8 mouse cellular contexts compared by ENCODE assay signal in the genomic region with DNA sequence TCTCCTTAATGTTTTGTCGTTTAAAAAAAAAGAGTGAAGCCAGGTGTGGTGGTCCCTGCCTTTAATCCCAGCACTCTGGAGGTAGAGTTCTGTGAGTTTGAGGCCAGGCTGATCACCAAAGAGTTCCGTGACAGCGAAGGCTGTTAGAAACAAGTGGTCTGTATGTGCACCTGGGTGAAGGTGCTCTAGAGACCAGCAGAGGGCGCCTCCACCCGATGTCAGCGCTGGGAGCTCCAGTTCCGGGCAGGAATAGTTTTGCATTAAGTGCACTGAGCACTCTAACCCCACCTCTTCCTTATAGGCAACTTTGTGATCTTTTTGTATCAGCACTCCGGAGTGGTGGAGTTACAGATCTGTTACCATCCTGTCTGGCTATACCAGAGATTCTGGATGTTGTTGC. TPM values are rescaled to one million over a fixed set of nuclear protein-coding genes. Genes with fewer than 3 reads are reported as not detected.
A peak's percentile ranks its signal among the peaks of the same experiment; 100 is the strongest.
DNase-seq lines count a peak whose midpoint lies in the region; ATAC-seq and TF ChIP-seq lines count a peak whose summit lies in the region.

No protein-coding gene starts in this region.

- DNase-seq in cerebellum, adult 11 months, result peak; percentile 30
- DNase-seq in WW6 (ENCODE audit: low read depth, low spot score), result peak; percentile 47
- DNase-seq in embryonic facial prominence, embryonic 11.5 days (ENCODE audit: low spot score), result peak; percentile 75
- peak; percentile 19 for DNase-seq in heart, postnatal 0 days (ENCODE audit: low spot score)
- DNase-seq in limb, embryonic 11.5 days (ENCODE audit: low spot score), result peak; percentile 69
- peak; percentile 92 for DNase-seq in midbrain, embryonic 11.5 days (ENCODE audit: low spot score, missing footprints)

- peak; percentile 54 for TF ChIP-seq CTCF in heart, postnatal 0 days (IDR thresholded peaks at IDR 0.05; ENCODE audit: low read depth)
- TF ChIP-seq CTCF in testis, adult 2 months (IDR thresholded peaks at IDR 0.05; ENCODE audit: control insufficient read depth, insufficient read depth, insufficient replicate concordance, low read depth, low read length), result peak; percentile 69; the same call in 1 of the 2 replicates

- H3K36me3 ChIP-seq in embryonic facial prominence, embryonic 11.5 days (replicated peaks; ENCODE audit: control insufficient read depth, insufficient read depth, low read depth, low read length), result no peaks in the 10 kb centered on the region; the same call in 1 of the 2 replicates
- peaks cover 10% of the 10 kb centered on the region for H3K36me3 ChIP-seq in heart, postnatal 0 days (replicated peaks; ENCODE audit: control insufficient read depth, insufficient read depth, low read length)
- peaks cover 3% of the 10 kb centered on the region for H3K36me3 ChIP-seq in limb, embryonic 11.5 days (ENCODE audit: control insufficient read depth, insufficient read depth, low read length)
- H3K36me3 ChIP-seq in midbrain, embryonic 11.5 days (ENCODE audit: control insufficient read depth, insufficient read depth, low read length), result no peaks in the 10 kb centered on the region
- no peaks in the 10 kb centered on the region for H3K36me3 ChIP-seq in testis, adult 2 months (ENCODE audit: control insufficient read depth, insufficient read depth, low read length)

- H3K4me2 ChIP-seq in embryonic facial prominence, embryonic 11.5 days (ENCODE audit: low read depth, low read length), result peak overlapping the region; percentile 19
- H3K4me2 ChIP-seq in heart, postnatal 0 days (ENCODE audit: low read depth, low read length), result peak overlapping the region; percentile 93
- peak overlapping the region; percentile 93 for H3K4me2 ChIP-seq in limb, embryonic 11.5 days (ENCODE audit: low read depth, severe bottlenecking)
- H3K4me2 ChIP-seq in midbrain, embryonic 11.5 days, result peak overlapping the region; percentile 89

- no peak for TF ChIP-seq EP300 in heart, postnatal 0 days (IDR thresholded peaks at IDR 0.05; ENCODE audit: low read depth)

- no peak overlapping the region for H3K27ac ChIP-seq in embryonic facial prominence, embryonic 11.5 days (replicated peaks; ENCODE audit: low read depth, low read length)
- no peak overlapping the region for H3K27ac ChIP-seq in heart, postnatal 0 days (ENCODE audit: low read depth)
- H3K27ac ChIP-seq in limb, embryonic 11.5 days (replicated peaks; ENCODE audit: low read depth, low read length), result no peak overlapping the region
- no peak overlapping the region for H3K27ac ChIP-seq in midbrain, embryonic 11.5 days (ENCODE audit: low read depth, low read length)
- no peak overlapping the region for H3K27ac ChIP-seq in testis, adult 2 months (ENCODE audit: control insufficient read depth, insufficient read depth, low read depth, low read length)

- no peak overlapping the region for H3K9ac ChIP-seq in embryonic facial prominence, embryonic 11.5 days (replicated peaks; ENCODE audit: low read length)
- H3K9ac ChIP-seq in heart, postnatal 0 days (replicated peaks; ENCODE audit: low read depth, low read length), result no peak overlapping the region
- no peak overlapping the region; the same call in 1 of the 2 replicates for H3K9ac ChIP-seq in limb, embryonic 11.5 days (ENCODE audit: low read length)
- no peak overlapping the region for H3K9ac ChIP-seq in midbrain, embryonic 11.5 days (ENCODE audit: low read length)

- no peak for TF ChIP-seq POLR2A in testis, adult 2 months (IDR thresholded peaks at IDR 0.05; ENCODE audit: control insufficient read depth, low read depth, low read length)

- no peaks in the 10 kb centered on the region for H3K27me3 ChIP-seq in embryonic facial prominence, embryonic 11.5 days (ENCODE audit: control insufficient read depth, insufficient read depth, low read length)
- no peaks in the 10 kb centered on the region for H3K27me3 ChIP-seq in heart, postnatal 0 days (ENCODE audit: control insufficient read depth, insufficient read depth, low read length)
- H3K27me3 ChIP-seq in limb, embryonic 11.5 days (ENCODE audit: control insufficient read depth, insufficient read depth, low read length), result no peaks in the 10 kb centered on the region
- H3K27me3 ChIP-seq in midbrain, embryonic 11.5 days (ENCODE audit: control insufficient read depth, insufficient read depth, low read length), result no peaks in the 10 kb centered on the region
- no peaks in the 10 kb centered on the region for H3K27me3 ChIP-seq in testis, adult 2 months (ENCODE audit: control insufficient read depth, insufficient read depth, low read length)

- H3K9me3 ChIP-seq in embryonic facial prominence, embryonic 11.5 days (replicated peaks; ENCODE audit: control insufficient read depth, low read length), result no peaks in the 10 kb centered on the region
- no peaks in the 10 kb centered on the region for H3K9me3 ChIP-seq in heart, postnatal 0 days (replicated peaks; ENCODE audit: control insufficient read depth, low read length)
- H3K9me3 ChIP-seq in limb, embryonic 11.5 days (ENCODE audit: control insufficient read depth, low read length), result no peaks in the 10 kb centered on the region
- H3K9me3 ChIP-seq in midbrain, embryonic 11.5 days (ENCODE audit: control insufficient read depth, low read length), result no peaks in the 10 kb centered on the region

- ATAC-seq in cerebellum, adult (ENCODE audit: insufficient number of reproducible peaks, low FRiP score, low TSS enrichment), result no peak
- ATAC-seq in embryonic facial prominence, embryonic 11.5 days (replicated peaks; ENCODE audit: insufficient number of reproducible peaks, low FRiP score, low TSS enrichment, low read depth), result no peak
- ATAC-seq in heart, postnatal 0 days (ENCODE audit: insufficient read depth, low read depth), result no peak
- ATAC-seq in limb, embryonic 11.5 days (ENCODE audit: insufficient number of reproducible peaks, low FRiP score, low TSS enrichment, low read depth), result 0 out of 2 replicates have a peak, but pooled peaks have one; percentile 8
- no peak for ATAC-seq in midbrain, embryonic 11.5 days (ENCODE audit: low FRiP score)

- WGBS in embryonic facial prominence, embryonic 11.5 days, result 31% methylated on average over 8 of the region's 8 CpGs
- WGBS in heart, postnatal 0 days, result 37% methylated on average over 8 of the region's 8 CpGs
- 39% methylated on average over 8 of the region's 8 CpGs for WGBS in limb, embryonic 11.5 days
- 43% methylated on average over 8 of the region's 8 CpGs for WGBS in midbrain, embryonic 11.5 days

- H3K4me1 ChIP-seq in embryonic facial prominence, embryonic 11.5 days (ENCODE audit: control insufficient read depth, insufficient read depth, low read length), result peaks cover 4% of the 10 kb centered on the region
- H3K4me1 ChIP-seq in heart, postnatal 0 days (ENCODE audit: control insufficient read depth, insufficient read depth), result peaks cover 10% of the 10 kb centered on the region
- H3K4me1 ChIP-seq in limb, embryonic 11.5 days (ENCODE audit: control insufficient read depth, insufficient read depth, low read length), result peaks cover 12% of the 10 kb centered on the region
- peaks cover 8% of the 10 kb centered on the region for H3K4me1 ChIP-seq in midbrain, embryonic 11.5 days (ENCODE audit: control insufficient read depth, insufficient read depth, low read length)
- peaks cover 7% of the 10 kb centered on the region for H3K4me1 ChIP-seq in testis, adult 2 months (ENCODE audit: control insufficient read depth, insufficient read depth, low read length)

- H3K4me3 ChIP-seq in embryonic facial prominence, embryonic 11.5 days (ENCODE audit: low read depth, low read length), result peak overlapping the region; percentile 75
- H3K4me3 ChIP-seq in heart, postnatal 0 days (ENCODE audit: low read depth, low read length), result no peak overlapping the region
- H3K4me3 ChIP-seq in limb, embryonic 11.5 days (ENCODE audit: low read depth, low read length), result peak overlapping the region; percentile 47; the same call in 1 of the 2 replicates
- H3K4me3 ChIP-seq in midbrain, embryonic 11.5 days (ENCODE audit: low read depth, low read length), result peak overlapping the region; percentile 60
- H3K4me3 ChIP-seq in testis, adult 2 months (ENCODE audit: control insufficient read depth, low read depth, low read length), result no peak overlapping the region

RNA-seq across cellular contexts. Expression of gene Klhl22, which starts 1.2 kb away (rescaled TPM):
- 48.0 and 58.1 TPM in 2 replicates for polyA plus RNA-seq in embryonic facial prominence, embryonic 11.5 days (2014; fragmentation: Nextera tagmentation; extraction: Ambion mirVana)
- 42.0 and 47.4 TPM in 2 replicates for total RNA-seq in heart, postnatal 0 days (2014; rRNA removed; ENCODE audit: low replicate concordance)
- polyA plus RNA-seq in heart, postnatal 0 days (2015; fragmentation: Nextera tagmentation; extraction: Ambion mirVana), result 21.7 and 23.0 TPM in 2 replicates
- polyA plus RNA-seq in limb, embryonic 11.5 days (2014; fragmentation: Nextera tagmentation; extraction: Ambion mirVana), result 68.2 and 68.7 TPM in 2 replicates
- polyA plus RNA-seq in midbrain, embryonic 11.5 days (2014; fragmentation: Nextera tagmentation; extraction: Ambion mirVana), result 38.7 and 39.5 TPM in 2 replicates
- polyA plus RNA-seq in testis, adult 2 months (2012; rRNA removed), result 9.1 and 9.4 TPM in 2 replicates

RNA-seq across cellular contexts. Expression of gene Med15, which starts 28.0 kb away (rescaled TPM):
- polyA plus RNA-seq in embryonic facial prominence, embryonic 11.5 days (2014; fragmentation: Nextera tagmentation; extraction: Ambion mirVana), result 32.8 and 33.6 TPM in 2 replicates
- total RNA-seq in heart, postnatal 0 days (2014; rRNA removed; ENCODE audit: low replicate concordance), result 40.2 and 63.7 TPM in 2 replicates
- polyA plus RNA-seq in heart, postnatal 0 days (2015; fragmentation: Nextera tagmentation; extraction: Ambion mirVana), result 18.0 and 18.6 TPM in 2 replicates
- 42.2 and 45.5 TPM in 2 replicates for polyA plus RNA-seq in limb, embryonic 11.5 days (2014; fragmentation: Nextera tagmentation; extraction: Ambion mirVana)
- polyA plus RNA-seq in midbrain, embryonic 11.5 days (2014; fragmentation: Nextera tagmentation; extraction: Ambion mirVana), result 28.9 and 29.4 TPM in 2 replicates
- polyA plus RNA-seq in testis, adult 2 months (2012; rRNA removed), result 86.1 and 95.2 TPM in 2 replicates

RNA-seq across cellular contexts. Expression of gene Scarf2, which starts 36.4 kb away (rescaled TPM):
- 13.5 and 15.3 TPM in 2 replicates for polyA plus RNA-seq in embryonic facial prominence, embryonic 11.5 days (2014; fragmentation: Nextera tagmentation; extraction: Ambion mirVana)
- total RNA-seq in heart, postnatal 0 days (2014; rRNA removed; ENCODE audit: low replicate concordance), result 19.3 and 25.4 TPM in 2 replicates
- polyA plus RNA-seq in heart, postnatal 0 days (2015; fragmentation: Nextera tagmentation; extraction: Ambion mirVana), result 2.6 and 2.8 TPM in 2 replicates
- polyA plus RNA-seq in limb, embryonic 11.5 days (2014; fragmentation: Nextera tagmentation; extraction: Ambion mirVana), result 23.4 and 26.4 TPM in 2 replicates
- polyA plus RNA-seq in midbrain, embryonic 11.5 days (2014; fragmentation: Nextera tagmentation; extraction: Ambion mirVana), result 3.8 and 4.4 TPM in 2 replicates
- 4.1 and 5.6 TPM in 2 replicates for polyA plus RNA-seq in testis, adult 2 months (2012; rRNA removed)

Comparison
In these comparisons a context has a peak if more than half of its experiments do, and no peak if none do; other contexts are left out.
1. DNase-seq: peak in every context shown above with its lines; median percentile 92 in midbrain, embryonic 11.5 days; 75 in embryonic facial prominence, embryonic 11.5 days; 69 in limb, embryonic 11.5 days; 47 in WW6; 30 in cerebellum, adult 11 months; 19 in heart, postnatal 0 days.
2. H3K4me2 ChIP-seq: peak in every context shown above with its lines; median percentile 93 in heart, postnatal 0 days; 93 in limb, embryonic 11.5 days; 89 in midbrain, embryonic 11.5 days; 19 in embryonic facial prominence, embryonic 11.5 days.
3. H3K4me3 ChIP-seq: peak in embryonic facial prominence, embryonic 11.5 days (single experiment), limb, embryonic 11.5 days (single experiment) and midbrain, embryonic 11.5 days (single experiment); none in heart, postnatal 0 days (single experiment) and testis, adult 2 months (single experiment).